Mouse (Mus musculus) thymus, postnatal 10 days (tissue): Measurements from ENCODE around the gene Ndufs5.

Experiments
- DNase-seq, 2 experiments: peaks; one replicate each; pipeline ENCODE4 v3.0.0; 2021; ENCODE audit warnings: low spot score in 2 of 2

The Ndufs5 gene

DNA sequence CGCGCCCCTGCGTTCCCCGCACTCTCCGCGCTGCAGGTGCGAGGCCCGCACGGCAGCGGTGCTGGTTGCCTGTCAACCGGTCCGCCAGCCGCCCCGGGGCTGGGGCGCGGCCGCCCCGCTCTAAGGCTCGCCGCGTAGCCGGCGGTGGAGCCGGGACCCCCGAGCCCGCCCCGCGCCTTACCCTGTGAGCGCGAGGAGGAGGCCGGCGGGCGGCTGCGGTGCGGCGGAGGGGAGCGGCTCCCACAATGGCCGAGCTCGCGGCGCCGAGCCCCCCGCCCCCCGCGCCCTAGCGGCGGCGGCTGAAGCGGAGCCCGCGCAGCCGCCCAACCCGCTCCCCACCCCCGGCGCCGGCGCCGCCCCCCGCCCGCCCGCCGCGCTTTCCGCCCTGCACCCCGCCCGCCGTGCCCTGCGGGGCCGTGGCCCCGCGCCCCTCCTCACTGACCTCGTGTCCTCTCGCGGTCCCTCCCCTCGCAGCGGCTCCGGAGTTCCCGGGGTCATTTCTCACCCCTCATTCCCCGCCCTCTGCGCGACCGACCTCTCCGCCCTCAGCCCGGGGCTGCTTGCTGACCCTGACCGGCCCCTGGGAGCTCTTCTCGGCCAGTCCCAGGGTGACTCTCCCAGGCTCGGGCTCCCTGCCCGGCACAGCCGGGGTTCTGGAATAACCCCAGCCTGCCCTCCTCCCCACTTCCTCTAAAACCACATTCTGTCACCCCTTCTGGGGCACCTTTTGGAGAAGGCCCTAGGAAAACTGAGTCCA, 30.8 kb downstream of the Ndufs5 start:
- DNase-seq, result peak in 1 of 2 experiments; percentile 8

- no peak for DNase-seq
Observed at GRCm38 (mm10) chr4:123686368-123687024, 31.5 kb downstream of the Ndufs5 start.

DNA sequence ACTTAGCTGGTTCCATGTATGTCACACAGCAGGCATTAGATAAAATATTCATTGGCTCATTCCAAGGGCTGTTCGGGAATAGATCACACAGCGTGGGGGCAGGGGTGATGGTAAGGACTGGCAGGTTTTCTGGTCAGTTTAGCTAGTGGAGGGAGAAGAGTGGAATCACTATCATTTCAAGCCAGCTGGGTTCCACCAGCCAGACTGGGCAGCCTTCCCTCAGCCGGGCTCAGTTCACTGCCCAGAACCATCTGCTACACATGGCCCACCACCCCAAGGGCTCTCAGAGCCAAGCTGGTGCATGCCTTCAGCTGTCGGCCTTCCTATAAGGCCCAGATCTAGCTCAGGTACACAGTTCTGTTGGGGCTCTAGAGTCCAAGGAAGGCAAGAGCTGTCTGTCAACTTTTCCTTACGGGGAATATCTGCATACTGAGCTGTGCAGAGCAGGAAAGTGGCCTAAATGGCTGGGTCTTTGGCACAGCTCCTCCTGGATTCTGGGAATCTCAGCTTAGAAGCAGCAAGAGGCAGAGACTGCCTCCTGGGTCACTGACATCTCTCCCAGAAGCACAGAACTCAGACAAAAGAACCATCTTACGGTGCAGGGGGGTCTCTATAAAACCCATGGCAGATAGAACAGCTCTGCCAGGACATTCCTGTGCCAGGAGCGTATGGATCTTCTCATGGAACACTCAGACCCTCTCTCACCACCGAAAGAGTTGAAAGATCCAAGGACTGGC, 32.3 kb downstream of the Ndufs5 start:
- DNase-seq, result no peak

GRCm38 (mm10) chr4:123685046-123685445, 33.0 kb downstream of the Ndufs5 start:
- DNase-seq, result no peak

DNA sequence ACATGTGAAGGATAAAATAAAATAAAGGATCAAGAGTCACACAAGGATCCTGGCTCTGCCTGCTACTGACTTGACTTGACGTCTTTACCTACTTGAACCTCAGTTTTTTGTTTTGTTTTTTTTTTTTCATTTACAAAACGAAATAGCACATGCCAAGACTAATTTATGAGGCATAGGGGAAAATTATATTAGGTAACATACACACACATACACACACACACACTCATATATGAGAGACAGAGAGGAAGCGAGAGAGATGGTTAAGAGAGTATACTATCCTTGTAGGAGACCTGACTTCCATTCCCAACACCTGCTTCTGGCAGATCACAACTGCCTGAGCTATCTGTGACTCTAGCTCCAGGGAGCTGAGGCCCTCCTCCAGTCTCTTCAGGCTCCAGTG, 33.7 kb downstream of the Ndufs5 start, which contains the start of gene Macf1:
Gene Macf1, minus strand, starts transcription at position 101 of the 400 bp plus-strand sequence.
- no peak for DNase-seq

- no peak for DNase-seq
Observed at GRCm38 (mm10) chr4:123682291-123682690, 35.7 kb downstream of the Ndufs5 start.

DNA sequence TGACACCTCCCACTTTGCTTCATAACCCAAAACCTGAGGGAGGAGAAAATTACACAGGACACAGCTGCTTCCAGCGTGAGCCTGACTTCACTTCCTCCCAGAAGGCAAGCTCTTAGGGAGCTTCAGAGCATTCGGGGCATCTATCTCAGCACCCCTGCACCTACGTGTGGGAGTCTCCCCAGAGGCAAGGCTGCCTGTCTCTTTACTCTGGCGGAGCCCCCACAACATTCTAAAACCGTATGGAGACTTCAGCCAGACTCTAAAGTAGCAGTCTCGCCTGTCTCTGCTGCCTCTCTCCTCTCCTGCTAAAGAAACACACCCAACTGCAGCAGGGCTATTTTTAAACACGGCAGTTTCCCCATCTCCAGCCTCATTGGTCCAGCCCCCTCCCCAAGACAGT, 37.0 kb downstream of the Ndufs5 start:
- DNase-seq, result no peak

DNA sequence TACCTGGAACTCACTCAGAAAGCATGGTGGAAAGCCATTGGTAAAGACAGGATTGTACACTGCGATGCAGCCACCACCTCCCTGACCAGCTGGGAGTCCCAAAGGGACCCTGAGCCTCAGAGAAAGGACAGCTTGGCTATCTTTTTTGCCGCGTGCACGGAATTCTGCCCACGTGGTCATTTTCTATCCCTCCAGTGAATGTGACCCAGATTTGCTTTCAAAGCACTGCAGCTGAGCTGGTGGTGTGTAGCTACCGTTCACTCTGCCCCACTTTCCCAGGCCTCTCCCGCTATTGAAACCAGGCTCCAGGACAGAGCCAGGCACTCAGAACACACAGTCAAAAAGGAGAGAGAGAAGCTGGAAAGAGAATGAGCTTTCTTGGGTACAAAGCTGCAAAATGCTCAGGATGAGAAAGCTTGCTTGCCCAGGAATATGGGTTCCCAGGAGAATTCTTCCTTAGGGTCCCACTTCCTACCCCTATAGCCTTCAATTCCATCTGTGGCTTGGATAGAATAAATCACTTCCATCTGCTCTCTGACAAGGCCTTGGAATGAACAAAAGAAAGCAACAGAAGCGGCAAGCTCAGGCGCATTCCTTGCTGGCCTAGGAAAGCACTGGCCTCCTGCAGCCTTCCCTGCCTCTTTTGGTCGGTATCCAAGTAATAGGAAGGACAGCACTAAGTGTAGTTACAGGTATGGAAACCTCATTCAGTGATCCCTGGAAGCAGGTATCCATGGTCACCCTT, 40.8 kb downstream of the Ndufs5 start:
- DNase-seq, result no peak

GRCm38 (mm10) chr4:123670598-123670997, 47.4 kb downstream of the Ndufs5 start:
- no peak for DNase-seq

GRCm38 (mm10) chr4:123669696-123670095, 48.3 kb downstream of the Ndufs5 start:
- DNase-seq, result no peak

GRCm38 (mm10) chr4:123667260-123667867, 50.6 kb downstream of the Ndufs5 start:
- peak in 1 of 2 experiments; percentile 62 for DNase-seq

DNA sequence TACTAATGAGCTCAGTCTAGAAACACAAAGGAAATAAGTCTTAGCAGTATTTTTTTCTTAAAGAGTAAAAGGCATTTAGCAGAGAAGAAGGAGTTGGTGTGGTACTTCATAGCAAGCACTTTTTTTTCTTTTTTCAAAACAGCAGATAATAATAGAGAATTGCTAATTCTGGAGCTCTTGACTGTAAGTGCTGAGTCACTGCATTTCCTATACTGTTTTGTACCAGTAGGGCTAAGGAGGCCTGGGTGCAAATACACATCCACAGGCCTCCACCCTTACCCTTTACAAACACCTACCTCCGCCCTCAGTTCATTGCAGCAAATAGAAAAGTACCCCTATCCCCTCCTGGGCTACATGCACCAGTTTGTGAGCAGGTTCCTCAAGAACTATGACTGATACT, 51.5 kb downstream of the Ndufs5 start:
- DNase-seq, result no peak

GRCm38 (mm10) chr4:123665681-123666278, 52.2 kb downstream of the Ndufs5 start:
- DNase-seq, result no peak

DNA sequence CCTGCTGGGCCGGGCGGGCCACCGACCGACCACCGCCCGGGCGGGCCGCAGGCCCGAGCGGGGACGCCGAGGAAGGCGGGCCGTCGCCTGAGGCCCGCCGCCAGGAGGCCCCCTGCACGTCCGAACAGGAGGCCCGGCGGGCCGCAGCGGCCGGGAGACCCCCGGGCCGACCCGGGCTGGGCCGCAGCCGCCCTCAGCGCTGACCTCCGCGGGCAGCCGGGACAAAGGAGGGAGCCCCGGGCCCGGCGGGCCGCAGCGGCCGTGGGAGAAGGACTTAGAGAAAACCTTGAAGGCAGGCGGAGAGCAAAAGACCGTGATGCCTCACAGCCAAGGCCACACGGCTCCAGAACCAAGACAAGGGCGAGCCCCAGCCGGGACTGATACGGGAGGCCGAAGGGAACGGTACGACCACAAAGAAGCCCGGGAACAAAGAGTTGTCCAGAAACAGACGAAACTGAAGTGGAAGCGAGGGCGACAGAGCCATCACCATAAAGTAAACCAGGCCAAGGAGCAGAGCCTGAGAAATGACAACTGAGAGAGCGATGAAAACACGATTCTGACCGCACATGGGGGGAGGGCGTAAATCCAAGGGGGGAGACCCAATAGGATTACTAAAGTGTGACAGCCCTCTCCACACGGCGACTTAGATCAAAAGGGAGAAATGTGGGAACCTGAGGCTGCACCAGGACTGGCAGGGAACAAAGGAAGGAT, 52.9 kb downstream of the Ndufs5 start:
- no peak for DNase-seq

DNA sequence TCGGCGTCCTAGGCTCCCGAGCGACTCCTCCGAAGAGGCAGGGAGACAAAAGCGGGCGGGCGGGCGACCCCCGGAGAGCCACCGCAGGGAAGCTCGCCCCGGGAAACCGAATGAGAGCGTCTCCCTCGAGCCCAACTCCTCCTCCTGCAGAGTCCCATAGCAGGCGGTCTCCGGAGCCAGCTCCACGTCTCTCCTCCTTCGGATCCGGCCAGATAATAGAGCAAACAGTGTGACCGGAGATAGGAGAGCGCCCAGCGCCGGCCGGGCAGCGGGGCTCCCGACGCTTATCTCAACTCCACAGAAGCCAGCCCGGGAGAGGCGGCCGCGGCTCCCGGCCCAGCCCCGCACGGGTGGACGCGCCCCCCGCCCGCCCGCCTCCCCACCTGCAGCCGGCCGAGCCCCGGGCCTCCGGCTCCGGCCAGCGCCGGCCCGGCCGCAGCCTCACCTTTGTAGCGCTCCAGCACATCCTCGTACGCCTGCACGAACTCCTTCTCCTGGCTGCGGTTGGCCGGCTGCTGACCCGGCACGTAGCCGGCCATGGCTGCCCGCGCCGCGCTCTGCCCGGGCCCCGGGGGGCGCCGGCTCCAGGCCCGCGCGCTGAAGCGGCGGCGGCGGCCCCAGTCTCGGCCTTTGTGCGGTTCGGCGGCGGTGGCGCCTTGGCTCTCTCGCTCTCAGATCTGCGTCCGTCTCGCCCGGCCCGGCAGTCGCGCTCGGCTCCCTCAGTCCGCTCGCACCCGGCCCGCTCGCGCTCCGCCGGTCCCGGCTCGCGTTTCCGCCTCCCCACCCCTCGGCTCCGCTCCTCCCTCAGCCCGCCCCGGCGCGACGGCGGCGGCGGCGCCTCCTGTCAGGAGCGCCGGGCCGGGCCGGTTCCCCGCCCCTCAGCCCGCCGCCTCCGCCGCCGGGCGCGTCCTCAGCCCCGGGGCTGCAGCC, 53.7 kb downstream of the Ndufs5 start:
- peak in 1 of 2 experiments; percentile 56 for DNase-seq

- no peak for DNase-seq
Observed at GRCm38 (mm10) chr4:123663688-123663965, 54.4 kb downstream of the Ndufs5 start.

DNA sequence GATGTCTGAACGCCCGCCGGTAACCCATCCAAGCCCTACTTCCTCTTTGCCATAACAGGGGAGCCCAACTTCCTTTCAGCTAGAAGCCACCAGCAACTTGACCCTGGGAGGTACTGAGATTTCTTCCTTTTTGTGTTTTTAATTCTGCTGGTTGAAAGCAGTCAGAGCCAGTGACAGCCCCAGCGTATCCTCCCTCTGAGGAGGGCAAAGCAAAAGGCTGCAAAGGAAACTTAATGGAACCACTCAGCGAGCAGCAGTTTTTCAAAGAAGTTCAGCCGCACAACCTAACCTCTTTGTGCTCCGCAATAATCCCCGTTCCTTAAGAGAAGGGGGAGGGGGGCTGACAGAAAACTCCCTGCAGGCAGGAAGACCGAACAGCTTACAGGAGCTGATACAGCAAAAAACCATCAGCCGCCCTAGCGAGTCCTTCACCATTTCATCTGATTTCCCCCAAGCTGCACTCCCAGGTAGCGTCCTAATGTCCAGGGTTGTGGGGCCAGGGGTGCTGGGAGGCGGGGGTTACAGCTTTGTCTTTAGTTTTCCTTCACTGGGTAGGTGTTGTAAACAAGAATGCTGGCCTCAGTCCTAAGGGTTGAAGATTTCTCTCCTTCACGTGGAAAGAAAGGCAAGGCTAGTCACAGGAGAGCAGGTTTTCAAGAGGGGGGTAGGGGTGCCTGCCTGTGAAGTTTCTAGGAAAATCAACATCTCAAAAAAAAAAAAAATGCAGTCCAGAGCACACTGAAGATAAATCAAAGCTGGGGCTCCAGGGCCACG, 54.9 kb downstream of the Ndufs5 start:
- DNase-seq, result no peak
